Mouse (Mus musculus) neural tube, embryonic 14.5 days (tissue): ENCODE measurements around the gene Fam71b. TPM values are rescaled to one million over a fixed set of nuclear protein-coding genes. Genes with fewer than 3 reads are reported as not detected.

Experiments used
- ATAC-seq: fragments of 200-750 bp; cut with Nextera tagmentation; 2 replicates; pipeline ENCODE4 v1.8.0; 2017; ENCODE audit warnings: low read depth, mild to moderate bottlenecking, moderate TSS enrichment, moderate library complexity
- H3K27ac ChIP-seq: fragments of 300-500 bp; sonication (generic); 2 replicates; pipeline ENCODE4 v1.5.1; 2014; ENCODE audit warnings: low read depth, mild to moderate bottlenecking, control low read depth, low read length, moderate library complexity, mixed read lengths
- H3K27me3 ChIP-seq: fragments of 300-500 bp; sonication (generic); 2 replicates; pipeline ENCODE4 v1.6.1; 2014; ENCODE audit warnings: low read length; ENCODE audit not compliant: control insufficient read depth, insufficient read depth
- H3K36me3 ChIP-seq: fragments of 300-500 bp; sonication (generic); 2 replicates; pipeline ENCODE4 v1.6.1; 2014; ENCODE audit warnings: low read length, mixed read lengths; ENCODE audit not compliant: control insufficient read depth, insufficient read depth
- H3K4me1 ChIP-seq: fragments of 300-500 bp; sonication (generic); 2 replicates; pipeline ENCODE4 v1.6.1; 2014; ENCODE audit warnings: low read length; ENCODE audit not compliant: control insufficient read depth, insufficient read depth
- H3K4me2 ChIP-seq: fragments of 300-500 bp; sonication (generic); 2 replicates; pipeline ENCODE4 v1.6.1; 2014; ENCODE audit warnings: mild to moderate bottlenecking, low read depth, low read length, control low read depth
- H3K4me3 ChIP-seq: fragments of 300-500 bp; sonication (generic); 2 replicates; pipeline ENCODE4 v1.5.1; 2014; ENCODE audit warnings: low read depth, low read length, control low read depth, mixed read lengths
- H3K9ac ChIP-seq: fragments of 300-500 bp; sonication (generic); replicated peaks from 2 replicates; pipeline ENCODE4 v1.6.1; 2014; ENCODE audit warnings: low read depth, mild to moderate bottlenecking, control low read depth, low read length, mixed read lengths
- H3K9me3 ChIP-seq: fragments of 300-500 bp; sonication (generic); 2 replicates; pipeline ENCODE4 v1.6.1; 2016; ENCODE audit warnings: low read length; ENCODE audit not compliant: control insufficient read depth
- WGBS: fragments of 180-500 bp; shearing (Covaris S2); extraction: QIAGEN DNeasy Blood & Tissue Kit; methylation state at CpG from one replicate; pipeline ENCODE4 v1.1.7; 2014; 5-methylcytosine and 5-hydroxymethylcytosine counted together
- polyA plus RNA-seq: library from polyadenylated mRNA; unstranded; fragments of >200 nt; fragmentation: Nextera tagmentation; extraction: Ambion mirVana; gene quantifications from 2 replicates; pipeline ENCODE4 v1.2.1, GENCODE M21; 2014

Gene Fam71b
- polyA plus RNA-seq, result not detected in 2 replicates

GRCm38 (mm10) chr11:46396167-46396859 lies at the start of gene Fam71b:
Gene Fam71b (plus strand): TSS chr11:46396559.
- WGBS, result 79% methylated on average over 13 of the region's 13 CpGs
- Histone ChIP-seq H3K36me3 (no peaks in the 10 kb centered on the region), H3K4me1 (no peaks in the 10 kb centered on the region), H3K4me2 (no peak within 1 kb of the TSS), H3K9ac (no peak within 1 kb of the TSS), H3K27ac (no peak within 1 kb of the TSS), H3K9me3 (no peaks in the 10 kb centered on the region), H3K27me3 (no peaks in the 10 kb centered on the region), H3K4me3 (no peak within 1 kb of the TSS)
- no peak for ATAC-seq

GRCm38 (mm10) chr11:46347756-46348155 lies 48.6 kb upstream of the Fam71b start:
- Histone ChIP-seq H3K27me3 (no peaks in the 10 kb centered on the region), H3K4me3 (no peak overlapping the region), H3K36me3 (no peaks in the 10 kb centered on the region), H3K4me2 (no peak overlapping the region), H3K4me1 (no peaks in the 10 kb centered on the region), H3K27ac (no peak overlapping the region), H3K9me3 (no peaks in the 10 kb centered on the region), H3K9ac (no peak overlapping the region)
- 84% methylated on average over 5 of the region's 5 CpGs for WGBS
- ATAC-seq, result no peak

GRCm38 (mm10) chr11:46348416-46348815 lies 47.9 kb upstream of the Fam71b start:
- Histone ChIP-seq H3K27ac (no peak overlapping the region), H3K9me3 (no peaks in the 10 kb centered on the region), H3K36me3 (no peaks in the 10 kb centered on the region), H3K4me2 (no peak overlapping the region), H3K4me1 (no peaks in the 10 kb centered on the region), H3K9ac (no peak overlapping the region), H3K4me3 (no peak overlapping the region), H3K27me3 (no peaks in the 10 kb centered on the region)
- no peak for ATAC-seq
- 83% methylated on average over 3 of the region's 3 CpGs for WGBS

GRCm38 (mm10) chr11:46349681-46350410 lies 46.5 kb upstream of the Fam71b start:
- 56% methylated on average over 2 of the region's 2 CpGs for WGBS
- H3K36me3 ChIP-seq, result no peaks in the 10 kb centered on the region
- H3K4me1 ChIP-seq, result no peaks in the 10 kb centered on the region
- ATAC-seq, result no peak
- no peak overlapping the region for H3K4me3 ChIP-seq
- no peaks in the 10 kb centered on the region for H3K9me3 ChIP-seq
- no peak overlapping the region for H3K9ac ChIP-seq
- H3K27ac ChIP-seq, result no peak overlapping the region
- no peak overlapping the region for H3K4me2 ChIP-seq
- H3K27me3 ChIP-seq, result no peaks in the 10 kb centered on the region

- Histone ChIP-seq H3K4me3 (no peak overlapping the region), H3K4me1 (no peaks in the 10 kb centered on the region), H3K4me2 (no peak overlapping the region), H3K36me3 (no peaks in the 10 kb centered on the region), H3K27me3 (no peaks in the 10 kb centered on the region), H3K27ac (no peak overlapping the region), H3K9ac (no peak overlapping the region), H3K9me3 (no peaks in the 10 kb centered on the region)
- 61% methylated on average over 1 of the region's 1 CpGs for WGBS
- ATAC-seq, result no peak
Observed at GRCm38 (mm10) chr11:46358369-46358768, 38.0 kb upstream of the Fam71b start.

- no peak overlapping the region for H3K4me3 ChIP-seq
- no peak overlapping the region for H3K9ac ChIP-seq
- H3K9me3 ChIP-seq, result no peaks in the 10 kb centered on the region
- 79% methylated on average over 2 of the region's 2 CpGs for WGBS
- ATAC-seq, result no peak
- H3K4me2 ChIP-seq, result no peak overlapping the region
- H3K27me3 ChIP-seq, result no peaks in the 10 kb centered on the region
- H3K27ac ChIP-seq, result no peak overlapping the region
- no peaks in the 10 kb centered on the region for H3K36me3 ChIP-seq
- H3K4me1 ChIP-seq, result no peaks in the 10 kb centered on the region
Observed at GRCm38 (mm10) chr11:46360991-46361665, 35.2 kb upstream of the Fam71b start.

- WGBS, result 80% methylated on average over 18 of the region's 18 CpGs
- H3K36me3 ChIP-seq, result no peaks in the 10 kb centered on the region
- no peaks in the 10 kb centered on the region for H3K4me1 ChIP-seq
- H3K9me3 ChIP-seq, result no peaks in the 10 kb centered on the region
- H3K9ac ChIP-seq, result no peak overlapping the region
- H3K4me2 ChIP-seq, result no peak overlapping the region
- ATAC-seq, result no peak
- H3K27ac ChIP-seq, result no peak overlapping the region
- no peak overlapping the region for H3K4me3 ChIP-seq
- H3K27me3 ChIP-seq, result no peaks in the 10 kb centered on the region
Observed at GRCm38 (mm10) chr11:46362061-46363022, 34.0 kb upstream of the Fam71b start.

GRCm38 (mm10) chr11:46363864-46364263 lies 32.5 kb upstream of the Fam71b start:
- Histone ChIP-seq H3K4me3 (no peak overlapping the region), H3K27me3 (no peaks in the 10 kb centered on the region), H3K36me3 (no peaks in the 10 kb centered on the region), H3K4me1 (no peaks in the 10 kb centered on the region), H3K9me3 (no peaks in the 10 kb centered on the region), H3K27ac (no peak overlapping the region), H3K4me2 (no peak overlapping the region), H3K9ac (no peak overlapping the region)
- 95% methylated on average over 9 of the region's 9 CpGs for WGBS
- ATAC-seq, result no peak
